Mouse (Mus musculus) stomach, embryonic 16.5 days (tissue): ENCODE data around the gene Pnkp. TPM values are rescaled to one million over a fixed set of nuclear protein-coding genes. Genes with fewer than 3 reads are reported as not detected.

Experiments
- ATAC-seq: fragments of 200-750 bp; cut with Nextera tagmentation; 2 replicates; pipeline ENCODE4 v1.8.0; 2017; ENCODE audit warnings: moderate number of reproducible peaks, moderate TSS enrichment; ENCODE audit not compliant: insufficient read depth, low FRiP score
- H3K27ac ChIP-seq: fragments of 300-500 bp; sonication (generic); 2 replicates; pipeline ENCODE4 v1.5.1; 2014; ENCODE audit warnings: low read length
- H3K27me3 ChIP-seq: fragments of 300-500 bp; sonication (generic); 2 replicates; pipeline ENCODE4 v1.6.1; 2014; ENCODE audit warnings: low read length, control low read depth, mixed read lengths; ENCODE audit not compliant: control insufficient read depth, insufficient read depth
- H3K36me3 ChIP-seq: fragments of 300-500 bp; sonication (generic); 2 replicates; pipeline ENCODE4 v1.6.1; 2014; ENCODE audit warnings: low read length; ENCODE audit not compliant: control insufficient read depth, insufficient read depth
- H3K4me1 ChIP-seq: fragments of 300-500 bp; sonication (generic); 2 replicates; pipeline ENCODE4 v1.6.1; 2014; ENCODE audit warnings: low read length, control low read depth, mixed read lengths; ENCODE audit not compliant: control insufficient read depth, insufficient read depth
- H3K4me2 ChIP-seq: fragments of 300-500 bp; sonication (generic); 2 replicates; pipeline ENCODE4 v1.6.1; 2014; ENCODE audit warnings: low read depth, low read length, mixed read lengths
- H3K4me3 ChIP-seq: fragments of 300-500 bp; sonication (generic); replicated peaks from 2 replicates; pipeline ENCODE4 v1.5.1; 2014; ENCODE audit warnings: mild to moderate bottlenecking, low read length
- H3K9ac ChIP-seq: fragments of 300-500 bp; sonication (generic); 2 replicates; pipeline ENCODE4 v1.6.1; 2014; ENCODE audit warnings: low read length
- H3K9me3 ChIP-seq: fragments of 300-500 bp; sonication (generic); replicated peaks from 2 replicates; pipeline ENCODE4 v1.6.1; 2016; ENCODE audit warnings: low read length, control low read depth; ENCODE audit not compliant: control insufficient read depth
- WGBS: fragments of 180-500 bp; shearing (Covaris S2); extraction: QIAGEN DNeasy Blood & Tissue Kit; methylation state at CpG from one replicate; pipeline ENCODE4 v1.1.7; 2014; 5-methylcytosine and 5-hydroxymethylcytosine counted together
- polyA plus RNA-seq: library from polyadenylated mRNA; unstranded; fragments of >200 nt; fragmentation: Nextera tagmentation; extraction: Ambion mirVana; gene quantifications from 2 replicates; pipeline ENCODE4 v1.2.1, GENCODE M21; 2015

The Pnkp gene
- polyA plus RNA-seq, 1 experiment from 2014 or later = 32.6 TPM

DNA sequence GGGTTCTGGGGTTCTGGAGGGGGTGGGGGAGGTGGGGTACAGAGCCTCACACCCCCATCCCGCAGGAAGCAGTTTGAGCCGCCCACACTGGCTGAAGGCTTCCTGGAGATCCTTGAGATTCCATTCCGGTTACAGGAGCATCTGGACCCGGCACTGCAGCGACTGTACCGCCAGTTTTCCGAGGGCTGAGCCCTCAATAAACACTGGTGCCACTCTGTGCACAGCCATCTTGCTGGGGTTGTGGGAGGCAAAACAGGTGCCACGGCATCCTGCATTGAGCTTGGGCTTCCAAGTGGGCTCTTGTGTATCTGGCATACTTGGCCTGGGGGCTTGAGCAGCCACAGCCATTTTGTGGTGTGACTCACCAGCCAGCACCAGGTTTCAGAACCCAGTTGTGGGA, 5.5 kb downstream of the Pnkp start:
- Histone ChIP-seq H3K4me2 (no peak overlapping the region), H3K9ac (no peak overlapping the region), H3K27me3 (no peaks in the 10 kb centered on the region), H3K9me3 (no peaks in the 10 kb centered on the region), H3K4me3 (no peak overlapping the region), H3K4me1 (peaks cover 48% of the 10 kb centered on the region), H3K36me3 (peaks cover 27% of the 10 kb centered on the region), H3K27ac (peak overlapping the region; percentile 14; the same call in 1 of the 2 replicates)
- WGBS = 82% methylated on average over 8 of the region's 8 CpGs
- no peak for ATAC-seq

DNA sequence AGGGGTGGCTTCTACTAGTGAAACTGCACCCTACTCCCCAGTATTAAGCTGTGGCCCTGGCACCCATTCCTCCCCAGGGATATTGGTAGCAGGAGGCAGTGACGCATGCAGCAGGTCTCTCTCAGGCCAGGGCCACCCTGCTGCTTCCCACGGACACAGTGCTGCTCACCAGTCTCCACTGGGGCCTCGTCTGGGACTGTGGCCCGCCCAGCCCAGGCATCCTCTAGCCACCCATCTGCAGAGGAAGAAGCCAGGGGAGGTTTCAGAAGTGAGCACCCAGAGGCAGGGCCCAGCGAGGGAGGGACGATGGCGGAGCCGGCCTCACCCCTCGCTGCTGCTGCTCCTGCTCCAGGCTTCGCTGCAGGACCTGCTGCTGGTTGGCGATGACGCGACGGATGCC, 6.3 kb downstream of the Pnkp start:
- H3K36me3 ChIP-seq = peaks cover 27% of the 10 kb centered on the region
- H3K4me1 ChIP-seq = peaks cover 49% of the 10 kb centered on the region
- H3K4me3 ChIP-seq = no peak overlapping the region
- no peak for ATAC-seq
- H3K4me2 ChIP-seq = no peak overlapping the region
- H3K27ac ChIP-seq = no peak overlapping the region
- H3K27me3 ChIP-seq = no peaks in the 10 kb centered on the region
- 81% methylated on average over 14 of the region's 14 CpGs for WGBS
- H3K9me3 ChIP-seq = no peaks in the 10 kb centered on the region
- no peak overlapping the region for H3K9ac ChIP-seq

DNA sequence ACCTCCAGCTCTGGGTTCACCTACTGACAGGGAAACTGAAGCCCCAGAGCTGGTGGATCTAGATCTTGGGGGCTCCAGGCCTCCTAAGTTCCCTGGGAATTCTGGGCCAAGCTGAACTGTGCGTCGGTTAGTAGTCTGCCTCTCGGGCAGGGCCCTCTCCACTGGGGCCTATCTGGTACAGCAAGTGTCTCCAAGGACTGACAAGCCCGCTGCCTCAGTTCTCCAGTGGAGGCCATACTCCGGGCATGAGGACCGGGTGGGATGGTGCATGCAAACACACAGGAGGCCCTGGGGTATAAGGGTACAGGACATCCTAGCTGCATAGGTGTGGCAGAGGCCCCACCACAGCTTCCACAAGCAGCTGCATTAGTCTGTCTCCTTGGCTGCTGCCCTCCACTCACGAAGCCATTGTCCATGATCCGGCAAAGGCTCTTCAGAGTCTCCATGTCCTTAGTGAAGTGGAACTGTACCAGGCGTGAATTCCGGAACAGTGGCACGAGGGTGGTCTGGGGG, 7.1 kb downstream of the Pnkp start:
- Histone ChIP-seq H3K4me3 (no peak overlapping the region), H3K36me3 (peaks cover 27% of the 10 kb centered on the region), H3K27ac (no peak overlapping the region), H3K9ac (no peak overlapping the region), H3K4me2 (no peak overlapping the region), H3K9me3 (no peaks in the 10 kb centered on the region), H3K27me3 (no peaks in the 10 kb centered on the region), H3K4me1 (peaks cover 50% of the 10 kb centered on the region)
- no peak for ATAC-seq
- 82% methylated on average over 11 of the region's 11 CpGs for WGBS

DNA sequence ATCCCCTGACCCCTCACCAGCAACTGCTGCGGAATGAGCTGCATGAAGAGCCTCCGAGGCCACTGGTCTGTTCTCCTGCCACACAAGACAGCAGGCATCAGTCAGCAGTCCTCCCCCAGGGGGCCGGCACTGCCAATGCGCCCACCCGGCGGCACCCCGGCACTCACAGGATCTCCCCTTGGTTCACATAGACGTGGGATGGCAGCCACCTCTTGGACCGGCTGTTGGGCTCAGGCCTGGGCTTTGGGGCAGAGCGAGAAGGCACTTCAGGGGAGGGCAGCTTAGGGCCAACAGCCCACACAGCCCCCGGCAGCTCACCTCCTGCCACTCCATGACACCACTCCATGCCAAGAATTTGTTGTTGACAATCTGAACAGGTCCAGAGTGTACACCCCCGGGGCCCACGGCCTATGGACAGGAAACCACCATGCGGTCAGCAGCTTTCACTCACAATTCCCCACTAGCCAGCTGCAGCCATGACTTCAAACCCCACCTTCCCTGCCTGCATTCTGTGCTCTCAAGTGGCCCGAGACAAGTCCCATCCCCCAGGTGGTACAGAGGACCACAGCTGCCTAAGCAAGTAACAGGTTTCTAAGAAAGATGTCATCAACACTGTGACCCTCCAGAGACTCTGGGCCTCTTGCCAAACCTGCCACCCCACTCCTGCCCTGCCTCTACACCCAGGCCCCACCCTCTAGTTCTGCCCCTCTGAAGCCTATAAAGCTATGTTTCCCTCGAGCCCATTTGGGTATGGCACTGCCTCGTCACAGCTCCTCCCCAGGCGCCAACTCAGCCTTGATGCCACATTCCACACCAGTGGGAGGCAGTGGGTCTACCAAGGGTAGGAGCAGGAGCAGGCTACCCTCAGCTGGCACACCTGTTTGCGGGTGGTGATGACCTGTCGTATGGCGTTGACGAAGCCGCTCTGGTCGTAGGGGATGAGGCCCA, 7.9 kb downstream of the Pnkp start:
- Histone ChIP-seq H3K9me3 (no peaks in the 10 kb centered on the region), H3K4me3 (no peak overlapping the region), H3K27ac (0 out of 2 replicates have a peak overlapping the region, but pooled peaks have one; percentile 74), H3K9ac (peak overlapping the region; percentile 1; the same call in 1 of the 2 replicates), H3K4me1 (peaks cover 50% of the 10 kb centered on the region), H3K36me3 (peaks cover 27% of the 10 kb centered on the region), H3K4me2 (no peak overlapping the region), H3K27me3 (no peaks in the 10 kb centered on the region)
- 77% methylated on average over 24 of the region's 24 CpGs for WGBS
- ATAC-seq = no peak

DNA sequence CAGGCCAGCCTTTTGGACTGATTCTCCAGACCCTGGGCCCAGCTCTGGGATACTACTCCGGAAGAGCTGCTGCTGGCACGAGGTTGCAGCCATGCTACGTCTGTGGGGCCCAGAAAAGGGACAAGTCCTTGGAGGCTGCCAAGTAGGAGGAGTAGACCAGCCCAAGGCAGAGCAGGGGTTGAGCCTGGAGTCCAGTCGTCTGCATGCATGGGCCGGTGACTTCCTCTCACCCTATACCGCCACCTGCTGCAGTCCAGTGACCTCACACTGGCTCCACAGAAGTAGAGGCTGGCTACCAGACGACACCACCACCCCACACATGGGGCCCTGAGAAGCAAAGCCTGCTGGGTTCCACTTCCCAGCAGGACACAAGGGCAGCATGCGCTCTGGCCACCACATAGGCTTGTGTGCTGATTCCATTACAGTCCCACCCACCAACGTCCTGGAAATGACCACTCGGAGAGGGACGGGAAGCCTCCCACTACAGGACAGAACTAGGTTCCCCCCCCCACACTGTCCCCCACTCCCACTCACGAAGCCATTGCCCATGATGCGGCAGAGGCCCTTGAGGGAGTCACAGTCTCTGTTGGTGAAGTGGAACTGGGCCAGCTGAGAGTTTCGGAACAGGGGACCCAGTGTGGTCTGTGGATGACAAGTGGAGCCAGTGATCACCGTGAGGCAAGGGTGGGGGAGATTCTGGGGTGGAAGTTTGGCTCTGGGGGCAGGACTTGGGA, 9.5 kb downstream of the Pnkp start:
- Histone ChIP-seq H3K4me2 (peak overlapping the region; percentile 90), H3K9me3 (no peaks in the 10 kb centered on the region), H3K27ac (peak overlapping the region; percentile 74), H3K36me3 (peaks cover 27% of the 10 kb centered on the region), H3K4me1 (peaks cover 46% of the 10 kb centered on the region), H3K27me3 (no peaks in the 10 kb centered on the region), H3K4me3 (peak overlapping the region; percentile 91), H3K9ac (peak overlapping the region; percentile 100)
- 37% methylated on average over 15 of the region's 15 CpGs for WGBS
- ATAC-seq = peak; percentile 10

DNA sequence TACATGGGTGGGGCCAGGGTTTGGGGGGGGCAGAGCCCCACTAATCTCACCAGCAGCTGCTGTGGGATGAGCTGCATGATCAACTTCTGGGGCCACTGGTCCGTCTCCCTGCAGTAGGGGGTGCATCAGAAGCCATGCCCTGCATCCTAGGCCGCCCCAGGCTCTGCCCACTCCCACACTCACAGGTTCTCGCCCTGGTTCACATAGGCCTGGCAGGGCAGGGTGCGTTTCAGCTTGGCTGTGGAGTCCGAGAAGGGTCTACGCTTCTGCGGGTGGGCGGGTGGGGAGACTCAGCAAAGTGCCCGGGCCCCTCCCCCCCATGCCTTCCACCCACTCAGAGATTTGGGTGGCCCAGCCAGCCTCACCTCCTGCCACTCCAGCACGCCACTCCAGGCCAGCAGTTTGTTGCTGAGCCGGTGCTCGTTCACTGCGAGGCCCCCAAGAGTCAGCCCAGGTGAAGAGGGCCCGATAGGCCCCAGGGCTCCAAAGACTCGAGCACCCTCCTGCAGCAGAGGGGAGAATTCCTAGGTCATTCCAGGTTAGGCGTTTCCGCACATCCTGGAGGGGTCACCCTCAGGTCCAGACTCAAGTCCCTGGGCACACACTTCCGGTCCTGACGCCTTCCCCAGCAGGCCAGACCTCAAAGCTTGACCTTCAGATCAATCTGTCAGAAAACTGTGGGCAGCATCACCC, 10.2 kb downstream of the Pnkp start:
- no peaks in the 10 kb centered on the region for H3K9me3 ChIP-seq
- peaks cover 46% of the 10 kb centered on the region for H3K4me1 ChIP-seq
- H3K27ac ChIP-seq = peak overlapping the region; percentile 100
- WGBS = 54% methylated on average over 19 of the region's 19 CpGs
- ATAC-seq = no peak
- peak overlapping the region; percentile 100 for H3K9ac ChIP-seq
- peak overlapping the region; percentile 90 for H3K4me2 ChIP-seq
- H3K4me3 ChIP-seq = peak overlapping the region; percentile 91
- peaks cover 25% of the 10 kb centered on the region for H3K36me3 ChIP-seq
- H3K27me3 ChIP-seq = no peaks in the 10 kb centered on the region

DNA sequence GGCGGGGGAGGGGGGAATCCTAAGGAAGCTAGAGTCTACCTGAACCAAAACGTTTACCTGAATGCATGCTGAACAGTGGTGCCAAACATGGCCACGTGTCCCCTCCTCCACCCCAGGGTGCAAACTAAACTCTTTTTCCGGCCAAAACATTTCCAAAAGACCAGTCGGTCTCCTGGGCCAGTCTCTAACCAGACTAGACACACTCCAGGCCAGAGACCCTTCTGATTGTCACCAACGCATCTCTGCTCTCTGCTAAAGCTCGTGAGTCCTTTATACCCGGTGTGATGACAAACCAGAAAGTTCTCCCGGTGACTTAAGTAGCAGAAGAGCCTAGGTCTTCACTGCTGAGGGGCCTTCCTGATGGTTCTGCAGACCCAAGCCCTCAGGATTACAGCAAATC, 10.9 kb downstream of the Pnkp start:
- Histone ChIP-seq H3K4me3 (peak overlapping the region; percentile 91), H3K27ac (peak overlapping the region; percentile 100), H3K36me3 (peaks cover 18% of the 10 kb centered on the region), H3K9me3 (no peaks in the 10 kb centered on the region), H3K9ac (peak overlapping the region; percentile 100), H3K4me2 (peak overlapping the region; percentile 90), H3K27me3 (no peaks in the 10 kb centered on the region), H3K4me1 (peaks cover 50% of the 10 kb centered on the region)
- WGBS = 32% methylated on average over 9 of the region's 9 CpGs
- no peak for ATAC-seq

DNA sequence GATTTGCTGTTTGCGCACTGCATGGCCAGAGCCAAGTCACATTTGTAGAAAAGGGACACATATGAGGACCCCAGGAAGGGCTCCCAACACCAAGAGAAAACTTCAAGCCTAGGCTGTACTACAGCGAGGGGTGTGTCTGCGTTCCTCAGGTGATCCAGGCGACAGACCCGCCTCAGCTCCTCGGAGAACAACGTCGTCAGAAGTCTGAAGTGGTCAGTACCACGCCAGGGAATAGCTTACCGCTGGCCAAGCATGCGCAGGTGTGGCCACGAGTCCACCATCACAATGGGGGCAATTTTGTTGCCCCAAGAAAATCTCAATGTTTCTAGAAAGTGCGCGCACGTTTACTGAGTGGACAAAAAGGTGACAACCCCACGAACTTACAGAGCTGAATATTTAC, 11.5 kb downstream of the Pnkp start:
- ATAC-seq = no peak
- H3K27ac ChIP-seq = peak overlapping the region; percentile 100
- peaks cover 12% of the 10 kb centered on the region for H3K36me3 ChIP-seq
- WGBS = 3% methylated on average over 16 of the region's 16 CpGs
- peak overlapping the region; percentile 90 for H3K4me2 ChIP-seq
- no peaks in the 10 kb centered on the region for H3K9me3 ChIP-seq
- peak overlapping the region; percentile 91 for H3K4me3 ChIP-seq
- H3K9ac ChIP-seq = peak overlapping the region; percentile 100
- no peaks in the 10 kb centered on the region for H3K27me3 ChIP-seq
- H3K4me1 ChIP-seq = peaks cover 48% of the 10 kb centered on the region
